Mouse (Mus musculus): ENCODE data around the gene Tbrg1.

GRCm38 (mm10) chr9:37614316-37614715 is 42.8 kb downstream of the Tbrg1 start:
- TF ChIP-seq CTCF (IDR thresholded peaks at IDR 0.05; ENCODE audit: borderline replicate concordance, insufficient read depth, low read depth, low read length), result no peak
- TF ChIP-seq POLR2A (IDR thresholded peaks at IDR 0.05; ENCODE audit: borderline replicate concordance, insufficient read depth, low read length), result no peak
